Mouse (Mus musculus) erythroblast, embryonic 14.5 days (primary cell): ENCODE measurements around the gene Cwc27.

Source experiments
- GATA1 ChIP-seq: IDR thresholded peaks from 2 replicates; pipeline ENCODE4 v1.6.1; 2012; ENCODE audit warnings: low read length, inconsistent platforms, mixed read lengths
- TAL1 ChIP-seq: IDR thresholded peaks from 3 replicates; pipeline ENCODE4 v1.6.1; 2012; ENCODE audit warnings: low read length, inconsistent platforms, mixed read lengths

GRCm38 (mm10) chr13:104789663-104790062, 27.3 kb downstream of the Cwc27 start:
- TF ChIP-seq GATA1 (no peak), TAL1 (no peak)
